Mouse (Mus musculus): ENCODE measurements at regions not wholly inside any gene's neighbourhood (a gene's known extent, or its start where the extent isn't known, plus 50 kb on each side); places are given as distances from the start of the nearest gene placed in this dataset.
A peak's percentile ranks its signal among the peaks of the same experiment; 100 is the strongest.

GRCm38 (mm10) chr10:110840864-110841263, 78.7 kb upstream of the Csrp2 start:
- TF ChIP-seq CTCF (IDR thresholded peaks at IDR 0.05; ENCODE audit: low read depth) (peak; percentile 41), EP300 (optimal IDR thresholded peaks at IDR 0.05) (no peak)
